8 mouse cellular contexts compared by ENCODE assay signal in genomic region chr17:8988119-8988807, GRCm38 (mm10). TPM values are rescaled to one million over a fixed set of nuclear protein-coding genes. Genes with fewer than 3 reads are reported as not detected.
DNase-seq lines count a peak whose midpoint lies in the region; TF ChIP-seq lines count a peak whose summit lies in the region.

1700010I14Rik (plus strand) TSS chr17:8988333.

- peak within 1 kb of the TSS; percentile 43 for H3K4me3 ChIP-seq in left cerebral cortex, adult 2 months
- H3K4me3 ChIP-seq in macrophage (ENCODE audit: inconsistent target) = peak within 1 kb of the TSS; percentile 61

- peak; percentile 67 for TF ChIP-seq CTCF in left cerebral cortex, adult 2 months (IDR thresholded peaks at IDR 0.05)

- WGBS in macrophage (ENCODE audit: missing documents) = under 1% methylated on average over 13 of the region's 13 CpGs

- H3K79me2 ChIP-seq in macrophage (ENCODE audit: inconsistent target) = no peaks in the 10 kb centered on the region

- H3K27ac ChIP-seq in left cerebral cortex, adult 2 months = no peak within 1 kb of the TSS
- peak within 1 kb of the TSS; percentile 44 for H3K27ac ChIP-seq in macrophage

- DNase-seq in ZHBTc4 (ENCODE audit: low read depth, low spot score) = peak; percentile 93
- peak; percentile 77 to 96 for DNase-seq in cerebellum, postnatal 4 days (ENCODE audit: low spot score in 2 of 2)
- DNase-seq in gastrocnemius, adult 8-10 months (ENCODE audit: low spot score in 2 of 2) = peak; percentile 53 to 58
- DNase-seq in hindlimb bud, embryonic 11.5 days (ENCODE audit: extremely low spot score, low read depth, low spot score) = peak; percentile 66
- DNase-seq in left cerebral cortex, adult 2 months (ENCODE audit: extremely low spot score in 1 of 2, low spot score in 2 of 2) = peak; percentile 80 to 87
- peak; percentile 86 for DNase-seq in right cerebral cortex, adult 18-20 months
- DNase-seq in urinary bladder, adult 2 months (ENCODE audit: low spot score) = peak; percentile 69

- intact Hi-C loops in left cerebral cortex, adult 2 months (cut with DNase I) = no loop called here

- H3K36me3 ChIP-seq in macrophage (ENCODE audit: inconsistent target) = peaks cover 4% of the 10 kb centered on the region; the same call in 1 of the 2 replicates

RNA-seq across cellular contexts. Expression of gene 1700010I14Rik, which starts in this region (rescaled TPM):
- total RNA-seq in gastrocnemius, adult 8-10 months (2022) = under 1 TPM in 2 of 4 experiments, not detected in 2; 0.17 to 0.52 TPM
- total RNA-seq in left cerebral cortex, adult 2 months (2021) = 1 to 10 TPM; 1.2 TPM
- total RNA-seq in macrophage (2018; cell fraction: chromatin; rRNA removed) = 10 to 100 TPM in 10 of 26 experiments, 1 to 10 TPM in 16; 1.1 to 15.7 (median 7.6) TPM
- total RNA-seq in macrophage (2018; cell fraction: cytosol; rRNA removed) = 1 to 10 TPM in 25 of 26 experiments, under 1 TPM in 1; 0.57 to 3.3 (median 2.3) TPM
- 1 to 10 TPM; 1.1 to 7.8 (median 3.0) TPM for total RNA-seq in macrophage (2018; cell fraction: nucleus; rRNA removed)
- 1.8 to 2.8 TPM (median 2.1 TPM) in 3 replicates for polyA plus RNA-seq in macrophage (2018)
- polyA plus RNA-seq in urinary bladder, adult 2 months (2012; rRNA removed) = 2.0 and 2.1 TPM in 2 replicates

Comparison
In these comparisons a context has a peak if more than half of its experiments do, and no peak if none do; other contexts are left out.
1. Peak in DNase-seq in gastrocnemius, adult 8-10 months; RNA of the gene not detected or under 1 TPM.